Mouse (Mus musculus): ENCODE results near the gene Cd2ap. TPM values are rescaled to one million over a fixed set of nuclear protein-coding genes. Genes with fewer than 3 reads are reported as not detected.

Gene Cd2ap
- total RNA-seq, 2 experiments from 2014 or later: 16.9 to 26.4 TPM

Other genes with a start within 250 kb of the Cd2ap start
- 1 to 10 TPM; 1.1 to 1.9 TPM for gene Adgrf4, start 184.4 kb downstream of the Cd2ap start, total RNA-seq (2021)
- 1 to 10 TPM in 1 of 2 experiments, under 1 TPM in 1; 0.59 to 1.1 TPM for gene Adgrf2, start 134.5 kb downstream of the Cd2ap start, total RNA-seq (2021)
- gene Tnfrsf21, start 139.9 kb upstream of the Cd2ap start, total RNA-seq (2021): 10 to 100 TPM; 76.9 to 79.8 TPM

Measured in left cerebral cortex, postnatal 36 days (tissue).